Mouse (Mus musculus) intestine, embryonic 15.5 days (tissue): ENCODE measurements around the gene Col4a1. TPM values are rescaled to one million over a fixed set of nuclear protein-coding genes. Genes with fewer than 3 reads are reported as not detected.

Source experiments
- ATAC-seq: fragments of 200-750 bp; cut with Nextera tagmentation; 2 replicates; pipeline ENCODE4 v1.8.0; 2017; ENCODE audit warnings: moderate TSS enrichment, moderate library complexity
- H3K27ac ChIP-seq: fragments of 300-500 bp; sonication (generic); 2 replicates; pipeline ENCODE4 v1.5.1; 2015; ENCODE audit warnings: mild to moderate bottlenecking, inconsistent platforms
- H3K27me3 ChIP-seq: fragments of 300-500 bp; sonication (generic); replicated peaks from 2 replicates; pipeline ENCODE4 v1.6.1; 2015; ENCODE audit warnings: inconsistent platforms
- H3K36me3 ChIP-seq: fragments of 300-500 bp; sonication (generic); 2 replicates; pipeline ENCODE4 v1.6.1; 2015; ENCODE audit warnings: inconsistent platforms
- H3K4me1 ChIP-seq: fragments of 300-500 bp; sonication (generic); replicated peaks from 2 replicates; pipeline ENCODE4 v1.6.1; 2015; ENCODE audit warnings: inconsistent platforms
- H3K4me2 ChIP-seq: fragments of 300-500 bp; sonication (generic); replicated peaks from 2 replicates; pipeline ENCODE4 v1.6.1; 2015; ENCODE audit warnings: mild to moderate bottlenecking, inconsistent platforms
- H3K4me3 ChIP-seq: fragments of 300-500 bp; sonication (generic); replicated peaks from 2 replicates; pipeline ENCODE4 v1.5.1; 2015; ENCODE audit warnings: inconsistent platforms
- H3K9ac ChIP-seq: fragments of 300-500 bp; sonication (generic); 2 replicates; pipeline ENCODE4 v1.6.1; 2015; ENCODE audit warnings: inconsistent platforms
- H3K9me3 ChIP-seq: fragments of 300-500 bp; sonication (generic); 2 replicates; pipeline ENCODE4 v1.6.1; 2016; ENCODE audit warnings: inconsistent platforms
- whole genome bisulfite sequencing: fragments of 180-500 bp; shearing (Covaris S2); methylation state at CpG from one replicate; pipeline ENCODE4 v1.1.7; 2015; 5-methylcytosine and 5-hydroxymethylcytosine counted together
- polyA plus RNA-seq: library from polyadenylated mRNA; unstranded; fragments of >200 nt; fragmentation: Nextera tagmentation; extraction: Ambion mirVana; gene quantifications from 2 replicates; pipeline ENCODE4 v1.2.1, GENCODE M21; 2015

Gene Col4a1
- polyA plus RNA-seq, 1 experiment from 2014 or later, result 161 TPM

GRCm38 (mm10) chr8:11273506-11274158 is 39.0 kb downstream of the Col4a1 start:
- Histone ChIP-seq H3K4me3 (no peak overlapping the region), H3K27me3 (no peaks in the 10 kb centered on the region), H3K9me3 (no peaks in the 10 kb centered on the region), H3K4me2 (no peak overlapping the region), H3K27ac (no peak overlapping the region), H3K4me1 (peaks cover 37% of the 10 kb centered on the region), H3K9ac (no peak overlapping the region), H3K36me3 (no peaks in the 10 kb centered on the region)
- no peak for ATAC-seq
- 90% methylated on average over 15 of the region's 15 CpGs for WGBS

- Histone ChIP-seq H3K27ac (no peak overlapping the region; the same call in 1 of the 2 replicates), H3K9me3 (no peaks in the 10 kb centered on the region), H3K4me2 (no peak overlapping the region), H3K4me1 (peaks cover 37% of the 10 kb centered on the region), H3K36me3 (no peaks in the 10 kb centered on the region), H3K4me3 (no peak overlapping the region), H3K9ac (no peak overlapping the region), H3K27me3 (no peaks in the 10 kb centered on the region)
- no peak for ATAC-seq
- 65% methylated on average over 6 of the region's 6 CpGs for WGBS
Observed at GRCm38 (mm10) chr8:11272205-11272604, 40.4 kb downstream of the Col4a1 start.

GRCm38 (mm10) chr8:11270826-11271225 is 41.8 kb downstream of the Col4a1 start:
- H3K4me1 ChIP-seq, result peaks cover 36% of the 10 kb centered on the region

GRCm38 (mm10) chr8:11268753-11269152 is 43.9 kb downstream of the Col4a1 start:
- Histone ChIP-seq H3K9ac (no peak overlapping the region), H3K36me3 (no peaks in the 10 kb centered on the region), H3K4me2 (no peak overlapping the region), H3K9me3 (no peaks in the 10 kb centered on the region), H3K4me3 (no peak overlapping the region), H3K4me1 (peaks cover 34% of the 10 kb centered on the region), H3K27me3 (no peaks in the 10 kb centered on the region), H3K27ac (no peak overlapping the region)
- 58% methylated on average over 6 of the region's 6 CpGs for WGBS
- ATAC-seq, result no peak

More at GRCm38 (mm10) chr8:11270826-11271225, 41.8 kb downstream of the Col4a1 start:
- Histone ChIP-seq H3K27ac (no peak overlapping the region), H3K4me2 (no peak overlapping the region), H3K9ac (no peak overlapping the region), H3K9me3 (no peaks in the 10 kb centered on the region), H3K27me3 (no peaks in the 10 kb centered on the region), H3K36me3 (no peaks in the 10 kb centered on the region), H3K4me3 (no peak overlapping the region)
- 70% methylated on average over 6 of the region's 6 CpGs for WGBS
- ATAC-seq, result no peak

GRCm38 (mm10) chr8:11266471-11266870 is 46.2 kb downstream of the Col4a1 start:
- no peaks in the 10 kb centered on the region for H3K36me3 ChIP-seq
- WGBS, result 74% methylated on average over 2 of the region's 2 CpGs
- ATAC-seq, result no peak
- H3K4me3 ChIP-seq, result no peak overlapping the region
- H3K9ac ChIP-seq, result no peak overlapping the region
- no peak overlapping the region for H3K4me2 ChIP-seq
- no peak overlapping the region for H3K27ac ChIP-seq
- no peaks in the 10 kb centered on the region for H3K27me3 ChIP-seq
- H3K4me1 ChIP-seq, result peaks cover 42% of the 10 kb centered on the region
- no peaks in the 10 kb centered on the region for H3K9me3 ChIP-seq

- H3K27ac ChIP-seq, result no peak overlapping the region
- no peaks in the 10 kb centered on the region for H3K9me3 ChIP-seq
- H3K4me3 ChIP-seq, result no peak overlapping the region
- 82% methylated on average over 3 of the region's 3 CpGs for WGBS
- H3K4me2 ChIP-seq, result no peak overlapping the region
- peaks cover 41% of the 10 kb centered on the region for H3K4me1 ChIP-seq
- no peaks in the 10 kb centered on the region for H3K36me3 ChIP-seq
- H3K27me3 ChIP-seq, result no peaks in the 10 kb centered on the region
- no peak for ATAC-seq
- no peak overlapping the region for H3K9ac ChIP-seq
Observed at GRCm38 (mm10) chr8:11265971-11266370, 46.7 kb downstream of the Col4a1 start.

- no peak overlapping the region for H3K9ac ChIP-seq
- ATAC-seq, result no peak
- no peaks in the 10 kb centered on the region for H3K9me3 ChIP-seq
- no peak overlapping the region for H3K4me2 ChIP-seq
- H3K36me3 ChIP-seq, result no peaks in the 10 kb centered on the region
- H3K27me3 ChIP-seq, result no peaks in the 10 kb centered on the region
- H3K27ac ChIP-seq, result no peak overlapping the region
- H3K4me3 ChIP-seq, result no peak overlapping the region
- 74% methylated on average over 6 of the region's 6 CpGs for WGBS
- H3K4me1 ChIP-seq, result peaks cover 45% of the 10 kb centered on the region
Observed at GRCm38 (mm10) chr8:11263848-11264247, 48.8 kb downstream of the Col4a1 start.

GRCm38 (mm10) chr8:11262031-11262735 is 50.4 kb downstream of the Col4a1 start:
- peak overlapping the region; percentile 27; the same call in 1 of the 2 replicates for H3K27ac ChIP-seq
- H3K9ac ChIP-seq, result no peak overlapping the region

GRCm38 (mm10) chr8:11259832-11260615 is 52.6 kb downstream of the Col4a1 start:
- peak; percentile 45 for ATAC-seq
- no peak overlapping the region for H3K9ac ChIP-seq
- no peak overlapping the region for H3K4me2 ChIP-seq
- peak overlapping the region; percentile 62 for H3K27ac ChIP-seq
- H3K27me3 ChIP-seq, result no peaks in the 10 kb centered on the region
- no peak overlapping the region for H3K4me3 ChIP-seq
- H3K9me3 ChIP-seq, result no peaks in the 10 kb centered on the region
- no peaks in the 10 kb centered on the region for H3K36me3 ChIP-seq
- WGBS, result 18% methylated on average over 10 of the region's 10 CpGs
- peaks cover 40% of the 10 kb centered on the region for H3K4me1 ChIP-seq

More at GRCm38 (mm10) chr8:11262031-11262735, 50.4 kb downstream of the Col4a1 start:
- no peaks in the 10 kb centered on the region for H3K27me3 ChIP-seq
- no peak overlapping the region for H3K4me3 ChIP-seq
- 0 out of 2 replicates have a peak, but pooled peaks have one; percentile 42 for ATAC-seq
- peaks cover 35% of the 10 kb centered on the region for H3K4me1 ChIP-seq
- no peaks in the 10 kb centered on the region for H3K36me3 ChIP-seq
- no peaks in the 10 kb centered on the region for H3K9me3 ChIP-seq
- WGBS, result 63% methylated on average over 15 of the region's 15 CpGs
- no peak overlapping the region for H3K4me2 ChIP-seq

GRCm38 (mm10) chr8:11258517-11259136 is 54.0 kb downstream of the Col4a1 start:
- no peak for ATAC-seq
- H3K36me3 ChIP-seq, result no peaks in the 10 kb centered on the region
- 43% methylated on average over 2 of the region's 2 CpGs for WGBS
- H3K9me3 ChIP-seq, result no peaks in the 10 kb centered on the region
- H3K9ac ChIP-seq, result no peak overlapping the region
- no peak overlapping the region for H3K4me3 ChIP-seq
- H3K27ac ChIP-seq, result no peak overlapping the region
- peaks cover 38% of the 10 kb centered on the region for H3K4me1 ChIP-seq
- H3K4me2 ChIP-seq, result no peak overlapping the region
- no peaks in the 10 kb centered on the region for H3K27me3 ChIP-seq

- no peaks in the 10 kb centered on the region for H3K9me3 ChIP-seq
- peaks cover 34% of the 10 kb centered on the region for H3K4me1 ChIP-seq
- ATAC-seq, result no peak
- 0 out of 2 replicates have a peak overlapping the region, but pooled peaks have one; percentile 1 for H3K27ac ChIP-seq
- no peak overlapping the region for H3K4me3 ChIP-seq
- no peak overlapping the region for H3K4me2 ChIP-seq
- no peaks in the 10 kb centered on the region for H3K27me3 ChIP-seq
- H3K9ac ChIP-seq, result no peak overlapping the region
- no peaks in the 10 kb centered on the region for H3K36me3 ChIP-seq
- 68% methylated on average over 13 of the region's 13 CpGs for WGBS
Observed at GRCm38 (mm10) chr8:11257079-11258017, 55.3 kb downstream of the Col4a1 start.
